Mouse (Mus musculus) erythroblast, embryonic 14.5 days (primary cell): ENCODE data around the gene Gnrhr.

Experiments
- GATA1 ChIP-seq: IDR thresholded peaks from 2 replicates; pipeline ENCODE4 v1.6.1; 2012; ENCODE audit warnings: low read length, inconsistent platforms, mixed read lengths
- TAL1 ChIP-seq: IDR thresholded peaks from 3 replicates; pipeline ENCODE4 v1.6.1; 2012; ENCODE audit warnings: low read length, inconsistent platforms, mixed read lengths

DNA sequence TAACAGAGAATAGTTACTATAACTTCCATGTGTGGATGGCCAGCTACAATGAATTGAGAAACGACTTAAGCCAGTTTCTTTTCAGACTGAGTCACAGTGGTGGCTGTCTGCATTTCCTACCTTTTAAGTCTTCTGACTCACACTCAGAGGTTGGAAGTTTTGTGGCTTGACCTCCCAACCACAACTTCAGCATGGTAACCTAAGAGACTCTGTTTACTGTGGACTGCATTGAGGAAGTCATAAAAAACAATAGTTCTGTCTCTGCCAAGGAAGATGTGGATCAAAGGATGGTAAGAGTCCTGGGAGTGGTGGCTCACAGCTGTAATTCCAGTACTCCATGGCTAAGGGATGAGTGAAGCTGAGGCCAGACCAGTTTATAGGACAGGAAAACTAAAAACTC lies 47.2 kb upstream of the Gnrhr start:
- TF ChIP-seq TAL1 (no peak), GATA1 (no peak)
